Mouse (Mus musculus): Measurements from ENCODE around the gene Gpbar1.

Gene Gpbar1

DNA sequence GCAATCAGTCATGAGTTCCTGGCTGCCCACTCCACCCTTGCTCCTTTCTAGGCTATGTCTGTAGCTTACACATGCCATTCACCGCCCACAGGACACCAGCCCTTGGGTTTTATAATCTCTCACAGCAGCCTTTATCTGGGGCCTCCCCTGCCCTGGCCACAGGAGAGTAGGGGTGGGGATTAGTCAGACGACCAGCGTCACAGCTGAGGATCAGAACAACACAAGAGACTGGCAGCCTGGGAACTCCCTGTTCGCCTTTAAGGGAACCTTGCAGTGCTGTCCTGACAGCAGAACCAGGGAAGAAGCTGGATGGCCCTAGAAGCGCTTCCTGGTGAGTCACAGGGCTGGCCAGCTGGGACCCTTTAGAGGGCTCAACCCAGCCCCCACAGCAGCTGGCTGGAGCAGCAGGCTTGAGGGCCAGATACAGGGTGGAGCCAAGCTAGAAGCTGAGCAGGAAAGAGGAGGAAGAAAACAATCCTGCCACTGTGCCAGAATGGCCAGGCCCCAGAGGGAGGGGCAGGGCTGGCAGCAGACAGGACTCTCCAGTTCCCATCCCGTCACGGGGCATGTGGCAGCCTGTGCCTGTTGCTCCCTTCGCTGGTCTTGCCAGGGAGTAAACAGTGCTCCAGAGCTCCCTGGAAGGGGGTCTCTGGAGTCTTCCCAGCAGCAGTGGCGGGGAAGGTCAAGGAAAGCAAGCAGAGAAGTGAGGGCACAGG is 17.3 kb downstream of the Gpbar1 start:
- peak; percentile 68 for DNase-seq (ENCODE audit: low read depth, low spot score)

GRCm38 (mm10) chr1:74296477-74296876 is 18.1 kb downstream of the Gpbar1 start:
- no peak for DNase-seq (ENCODE audit: low read depth, low spot score)

DNA sequence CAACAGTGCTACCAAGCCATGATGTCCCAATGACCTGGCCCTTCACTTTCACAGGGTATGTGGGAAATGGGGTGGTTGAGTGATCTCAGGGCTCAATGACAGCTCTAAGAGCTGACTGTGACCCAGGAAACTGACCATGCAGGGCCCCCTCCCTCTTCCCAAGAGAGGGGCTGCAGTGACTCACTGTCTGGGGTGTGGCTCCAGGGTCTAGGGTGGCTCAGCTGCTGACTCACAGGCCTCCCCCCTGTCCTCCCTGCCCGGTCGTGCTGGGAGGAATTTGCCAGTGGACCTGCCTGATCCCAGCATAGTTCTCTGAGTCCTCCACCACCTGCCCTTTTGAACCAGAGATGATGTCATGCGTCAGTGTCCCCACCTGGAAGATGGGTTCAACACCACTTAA is 18.9 kb downstream of the Gpbar1 start:
- no peak for DNase-seq (ENCODE audit: low read depth, low spot score)

DNA sequence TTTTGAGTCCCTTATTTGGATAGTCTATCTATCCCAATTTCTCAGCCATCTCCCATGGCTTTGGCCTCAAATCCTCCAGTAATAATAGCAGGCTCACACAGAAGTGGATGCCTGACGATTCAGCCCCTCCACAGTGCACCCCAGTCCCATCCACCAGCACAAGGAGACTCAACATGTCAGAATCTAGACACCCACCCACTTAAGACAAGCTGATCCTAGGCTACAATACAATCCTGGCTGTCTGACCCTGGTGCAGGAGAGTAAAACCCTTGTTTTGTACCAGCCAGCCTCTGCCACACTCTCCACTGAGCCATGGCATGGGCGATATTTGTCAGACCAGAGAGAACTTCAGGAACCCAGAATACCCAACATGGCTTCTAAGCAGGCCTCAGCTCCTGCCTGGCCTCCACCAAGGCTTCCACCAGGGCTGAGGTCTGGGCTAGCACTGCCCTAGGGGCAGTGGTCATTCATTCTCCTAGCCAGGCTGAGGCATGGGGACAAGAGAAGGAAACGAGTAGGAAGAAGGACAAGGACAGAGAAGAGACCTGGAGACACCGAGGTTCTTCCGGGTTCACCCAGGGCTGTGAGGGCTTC is 19.9 kb downstream of the Gpbar1 start:
- no peak for DNase-seq (ENCODE audit: low read depth, low spot score)

GRCm38 (mm10) chr1:74298996-74299395 is 20.6 kb downstream of the Gpbar1 start:
- no peak for DNase-seq (ENCODE audit: low read depth, low spot score)

- DNase-seq (ENCODE audit: low read depth, low spot score) = no peak
Observed at GRCm38 (mm10) chr1:74300347-74301110, 22.2 kb downstream of the Gpbar1 start.

- DNase-seq (ENCODE audit: low read depth, low spot score) = no peak
Observed at GRCm38 (mm10) chr1:74302229-74302628, 23.9 kb downstream of the Gpbar1 start.

- DNase-seq (ENCODE audit: low read depth, low spot score) = no peak
Observed at GRCm38 (mm10) chr1:74302835-74303234, 24.5 kb downstream of the Gpbar1 start.

DNA sequence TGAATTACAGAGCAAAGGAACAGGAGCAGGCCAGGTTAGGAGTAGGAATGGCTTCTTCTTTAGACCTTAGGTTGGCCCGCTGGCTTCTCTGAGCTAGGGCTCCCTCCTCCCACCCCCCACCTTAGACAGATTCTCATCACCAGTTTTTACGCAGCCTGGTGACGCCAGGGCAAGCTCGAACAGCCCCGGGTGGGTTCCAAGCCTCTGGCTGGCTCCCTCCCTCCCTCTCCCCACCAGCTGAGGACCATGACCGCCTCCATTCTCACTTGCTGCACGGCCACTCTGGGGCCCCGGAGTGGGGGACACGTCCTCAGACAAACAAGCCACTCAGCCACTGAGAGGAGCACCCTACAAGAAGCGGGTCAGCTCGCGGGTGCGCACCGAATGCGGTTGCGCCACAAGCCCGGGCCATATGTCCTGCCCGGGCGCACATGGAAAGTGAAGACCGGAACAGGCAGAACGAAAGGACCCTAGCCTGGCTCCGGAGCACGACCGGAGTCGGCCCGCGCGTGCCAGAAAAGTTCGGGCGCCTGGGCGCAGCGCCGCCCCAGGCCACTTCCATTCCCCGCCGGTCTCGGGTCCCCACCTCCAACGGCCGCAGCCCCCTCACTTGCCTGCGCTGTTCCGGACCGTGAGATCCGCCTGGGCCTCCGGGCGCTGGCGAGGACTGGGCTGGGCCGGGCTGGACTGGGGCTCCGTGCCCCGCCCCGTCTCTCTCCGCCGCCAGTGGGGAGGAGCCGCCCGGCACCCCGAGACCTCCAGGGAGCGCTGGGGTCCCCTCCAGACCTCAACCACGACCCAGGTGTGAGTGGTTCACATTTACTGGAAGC is 25.4 kb downstream of the Gpbar1 start:
- no peak for DNase-seq (ENCODE audit: low read depth, low spot score)

DNA sequence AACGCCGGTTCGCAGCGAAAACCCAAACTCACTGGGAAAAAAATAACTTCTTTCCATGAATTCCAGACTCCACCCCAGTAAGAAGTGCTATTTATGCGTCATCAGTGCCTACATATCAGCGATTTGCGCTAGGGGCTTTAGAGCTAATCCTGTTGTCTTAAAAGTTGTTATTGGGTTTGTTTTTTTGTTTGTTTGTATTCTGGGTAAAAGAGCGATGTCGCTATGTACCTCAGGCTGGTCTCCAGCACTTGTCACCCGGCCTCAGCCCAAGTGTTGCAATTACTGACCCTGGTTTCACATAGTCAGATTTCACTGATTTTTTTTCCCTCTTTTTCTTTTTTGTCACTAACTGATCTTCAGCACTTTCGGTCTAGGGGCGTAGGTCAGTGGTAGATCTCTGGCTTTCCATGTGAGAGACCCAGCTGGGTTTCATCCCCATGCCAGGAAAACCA is 26.0 kb downstream of the Gpbar1 start:
- DNase-seq (ENCODE audit: low read depth, low spot score) = no peak

- no peak for DNase-seq (ENCODE audit: low read depth, low spot score)
Observed at GRCm38 (mm10) chr1:74304946-74305345, 26.6 kb downstream of the Gpbar1 start.

DNA sequence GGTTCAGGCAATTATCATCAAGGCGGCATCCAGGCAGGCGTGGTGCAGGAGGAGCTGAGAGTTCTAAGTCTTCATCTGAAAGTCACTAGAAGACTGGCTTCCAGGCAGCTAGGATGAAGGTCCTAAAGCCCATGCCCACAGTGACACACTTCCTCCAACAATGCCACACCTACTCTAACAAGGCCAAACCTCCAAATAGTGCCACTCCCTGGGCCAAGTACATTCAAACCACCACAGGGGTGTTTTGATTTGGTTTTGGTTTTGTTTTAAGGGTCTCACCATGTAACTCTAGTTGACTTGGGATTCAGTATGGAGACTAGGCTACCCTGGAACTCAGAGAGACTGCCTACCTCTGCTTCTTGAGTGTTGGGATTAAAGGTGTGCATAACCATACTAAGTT is 27.2 kb downstream of the Gpbar1 start, which contains the start of gene Tmbim1:
Tmbim1 (minus strand) TSS at position 101 of the 400 bp plus-strand sequence.
- no peak for DNase-seq (ENCODE audit: low read depth, low spot score)

GRCm38 (mm10) chr1:74307146-74307545 is 28.8 kb downstream of the Gpbar1 start:
- DNase-seq (ENCODE audit: low read depth, low spot score) = no peak

DNA sequence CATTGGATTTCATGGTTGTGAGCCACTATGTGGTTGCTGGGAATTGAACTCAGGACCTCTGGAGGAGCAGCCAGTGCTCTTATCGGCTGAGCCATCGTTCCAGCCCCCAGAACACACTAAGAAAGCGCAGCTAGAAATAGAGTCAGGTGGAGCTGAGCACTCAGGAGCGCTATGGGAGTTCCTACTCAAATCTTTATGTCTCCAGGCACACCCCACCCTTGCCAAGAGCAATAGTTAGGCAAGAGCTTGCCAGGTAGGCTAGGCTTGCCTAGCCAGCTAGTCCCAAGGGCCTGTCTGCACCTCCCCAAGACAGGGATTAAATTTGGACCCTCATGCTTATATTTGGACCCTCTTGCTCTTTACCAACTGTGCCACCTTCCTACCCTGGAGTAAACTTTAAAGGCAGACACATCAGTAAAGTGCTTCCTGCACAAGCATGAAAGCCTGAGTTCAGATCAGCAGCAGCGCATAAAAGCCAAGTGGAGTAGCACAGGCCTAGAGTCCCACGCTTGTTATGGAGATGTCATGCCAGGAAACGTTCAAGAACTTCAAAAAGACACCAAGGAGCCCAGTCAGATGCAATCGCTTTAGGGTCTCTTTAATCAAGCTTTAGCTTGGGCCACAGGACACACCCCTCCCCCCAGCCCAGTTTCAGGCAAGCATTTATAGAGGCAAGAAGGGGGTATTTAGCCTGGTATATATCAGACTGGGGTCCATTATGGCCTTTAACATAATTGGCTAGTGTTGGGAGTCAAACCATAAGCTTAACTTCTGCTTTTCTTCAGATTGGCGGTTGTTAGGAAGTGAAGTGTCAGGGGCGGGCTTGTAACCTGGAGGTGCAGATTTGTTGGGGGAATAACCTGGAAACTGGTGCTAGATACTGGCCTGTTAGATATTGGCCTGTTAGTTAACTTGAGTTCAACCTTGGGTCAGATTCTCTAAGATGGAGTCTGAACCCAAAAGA is 29.9 kb downstream of the Gpbar1 start:
- no peak for DNase-seq (ENCODE audit: low read depth, low spot score)

GRCm38 (mm10) chr1:74309767-74310166 is 31.4 kb downstream of the Gpbar1 start:
- DNase-seq (ENCODE audit: low read depth, low spot score) = no peak

DNA sequence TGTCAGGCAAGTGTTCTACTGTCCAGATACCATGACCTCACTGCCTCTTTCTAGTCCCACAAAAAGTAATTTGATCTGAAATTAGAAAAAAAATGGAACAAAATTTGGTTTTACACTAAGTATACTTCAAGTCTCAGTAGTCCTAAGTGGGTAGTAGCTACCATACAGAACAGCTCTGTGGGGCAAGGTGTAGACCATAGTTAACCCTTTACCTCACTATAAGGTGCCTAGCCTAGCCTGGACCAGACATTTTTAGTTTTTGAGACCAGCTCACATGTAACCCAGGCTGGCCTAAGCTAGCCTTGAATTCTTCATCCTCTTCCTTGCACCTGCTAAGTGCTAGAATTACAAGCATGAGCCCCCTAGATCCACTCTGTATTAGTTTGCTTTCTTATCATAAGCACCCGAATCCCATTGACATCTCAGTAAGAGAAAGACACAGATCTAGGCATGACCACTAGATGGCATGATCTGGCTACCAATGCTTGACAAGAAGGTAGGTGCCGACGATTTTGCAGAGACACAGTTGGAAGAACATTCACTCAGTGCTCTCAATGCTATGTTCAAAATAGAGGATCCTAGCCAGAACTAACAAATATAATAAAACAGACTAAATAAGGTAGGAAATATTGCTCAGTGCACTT is 34.8 kb downstream of the Gpbar1 start:
- DNase-seq (ENCODE audit: low read depth, low spot score) = peak; percentile 61

DNA sequence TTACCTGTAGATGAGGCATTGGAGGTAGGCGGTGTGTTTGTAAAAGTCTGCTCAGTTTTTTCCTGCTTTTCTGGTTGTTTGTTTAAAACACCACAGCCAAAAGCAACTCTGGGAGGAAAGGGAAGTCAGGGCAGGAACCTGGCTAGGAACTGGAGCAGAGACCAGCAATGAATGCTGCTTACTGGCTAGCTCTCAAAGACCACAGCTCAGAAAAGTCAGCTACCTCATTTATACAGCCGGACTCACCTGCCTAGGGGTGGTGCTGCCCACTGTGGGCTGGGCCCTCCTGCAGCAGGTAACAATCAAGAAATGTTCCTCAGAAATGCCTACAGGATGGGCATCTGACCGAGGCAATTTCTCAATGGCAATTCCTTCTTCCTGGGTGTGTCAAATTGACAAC is 36.4 kb downstream of the Gpbar1 start:
- DNase-seq (ENCODE audit: low read depth, low spot score) = no peak

DNA sequence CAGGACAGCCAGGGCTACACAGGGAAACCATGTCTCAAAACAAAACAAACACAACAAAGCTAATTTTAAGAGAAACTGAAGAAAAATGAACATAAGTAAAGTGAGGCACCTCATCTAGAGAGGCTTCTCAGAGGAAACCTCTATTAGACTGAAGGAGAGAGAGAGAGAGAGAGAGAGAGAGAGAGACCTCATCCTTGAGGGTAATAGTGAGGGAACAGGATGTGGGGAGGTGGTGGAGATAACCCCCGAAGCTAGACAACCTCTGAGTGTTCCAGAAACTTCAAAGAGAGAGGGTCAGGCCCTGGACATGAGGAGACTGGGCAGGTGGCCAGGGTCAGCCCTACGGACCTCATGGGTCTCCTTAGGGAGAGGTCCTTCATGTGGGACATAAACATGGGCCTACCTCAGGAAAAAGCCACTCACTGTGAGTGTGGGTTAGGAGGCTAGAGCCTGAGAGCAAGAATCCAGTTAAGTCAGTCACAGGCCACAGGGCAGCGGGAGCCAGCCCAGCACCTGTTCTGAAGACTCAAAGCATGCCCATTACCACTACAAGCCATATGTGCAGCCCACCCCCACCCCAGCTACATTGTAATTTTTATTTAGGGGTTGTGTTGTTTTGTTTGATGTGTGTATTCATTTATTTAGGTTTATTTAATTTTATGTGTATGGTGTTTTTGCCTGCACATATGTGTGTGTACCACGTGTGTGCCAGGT is 37.9 kb downstream of the Gpbar1 start:
- no peak for DNase-seq (ENCODE audit: low read depth, low spot score)

DNA sequence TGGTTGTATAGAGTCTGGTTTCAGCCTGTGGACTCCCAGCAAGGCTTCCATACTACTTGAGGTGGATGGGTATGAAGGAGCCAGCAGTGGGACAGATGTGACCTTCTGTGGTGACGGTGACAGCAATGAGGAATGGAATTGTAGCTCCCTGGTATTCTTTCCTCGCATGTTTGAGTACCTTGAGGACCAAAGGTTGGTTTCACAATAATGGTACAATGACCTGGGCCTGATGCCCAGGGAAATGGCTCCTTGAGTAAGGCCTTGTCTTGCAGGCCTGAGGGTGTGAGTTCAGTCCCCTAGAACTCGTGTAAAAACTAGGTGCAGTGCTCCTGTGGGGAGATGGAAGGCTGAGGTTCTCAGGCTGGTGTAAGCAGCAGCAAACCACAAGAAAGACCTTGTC is 40.4 kb downstream of the Gpbar1 start:
- DNase-seq (ENCODE audit: low read depth, low spot score) = no peak
